Mouse (Mus musculus): ENCODE results near the gene Exo5.

- TF ChIP-seq CTCF (IDR thresholded peaks at IDR 0.05; ENCODE audit: insufficient read depth, low read length) (no peak), POLR2A (IDR thresholded peaks at IDR 0.05; ENCODE audit: borderline replicate concordance, extremely low read depth, low read depth, low read length) (no peak)
Observed at GRCm38 (mm10) chr4:120886811-120887210, 38.0 kb downstream of the Exo5 start.

All from lung, adult 2 months (tissue).